Mouse (Mus musculus): Measurements from ENCODE around the gene Litaf.

DNA sequence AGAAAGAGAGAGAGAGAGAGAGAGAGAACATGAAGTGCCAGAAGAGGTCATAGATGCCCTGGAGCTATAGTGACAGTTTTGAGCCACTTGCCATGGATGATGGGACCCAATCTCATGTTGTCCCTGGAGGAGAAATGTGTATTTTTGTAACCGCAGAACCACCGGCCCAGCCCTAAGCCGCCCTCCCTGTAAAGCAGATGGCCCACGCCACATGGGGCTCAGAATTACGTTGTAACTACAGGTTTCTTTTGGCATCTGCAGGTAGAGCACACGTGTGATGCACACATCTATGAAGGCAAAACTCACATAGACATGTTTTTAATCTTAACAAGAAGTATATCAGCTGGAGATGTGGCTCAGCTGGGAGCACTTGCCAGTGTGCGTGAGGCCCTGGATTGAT lies 98.2 kb downstream of the Litaf start:
- TF ChIP-seq FLI1 (IDR thresholded peaks at IDR 0.05; ENCODE audit: low read length) (no peak), GATA1 (IDR thresholded peaks at IDR 0.05; ENCODE audit: borderline replicate concordance, low read length) (no peak)
